Mouse (Mus musculus): Measurements from ENCODE around the gene Calm2. TPM values are rescaled to one million over a fixed set of nuclear protein-coding genes. Genes with fewer than 3 reads are reported as not detected.

The Calm2 gene
- polyA plus RNA-seq, 1 experiment = 2,002 TPM

GRCm38 (mm10) chr17:87445337-87445916 lies 1.3 kb downstream of the Calm2 start:
- peak in 1 of 2 experiments; percentile 38 for DNase-seq
- no peaks in the 10 kb centered on the region; the same call in 1 of the 2 replicates for H3K4me1 ChIP-seq (ENCODE audit: control insufficient read depth, insufficient read depth, low read length)
- WGBS = under 1% methylated on average over 13 of the region's 13 CpGs
- H3K4me3 ChIP-seq (replicated peaks; ENCODE audit: insufficient read depth, low read depth, low read length) = peak overlapping the region; percentile 71
- H3K27ac ChIP-seq (ENCODE audit: insufficient read depth, low read length) = no peak overlapping the region
- no peak for TF ChIP-seq CTCF (IDR thresholded peaks at IDR 0.05; ENCODE audit: borderline replicate concordance, insufficient read depth, low read depth, low read length)
- no peak for TF ChIP-seq POLR2A (IDR thresholded peaks at IDR 0.05; ENCODE audit: borderline replicate concordance, insufficient read depth, low read length)
- no peaks in the 10 kb centered on the region for H3K27me3 ChIP-seq (ENCODE audit: control insufficient read depth, insufficient read depth, low read length)

- no peak for TF ChIP-seq CTCF (IDR thresholded peaks at IDR 0.05; ENCODE audit: borderline replicate concordance, insufficient read depth, low read depth, low read length)
- DNase-seq = no peak
- Histone ChIP-seq H3K4me1 (ENCODE audit: control insufficient read depth, insufficient read depth, low read length) (peaks cover 2% of the 10 kb centered on the region; the same call in 1 of the 2 replicates), H3K27me3 (ENCODE audit: control insufficient read depth, insufficient read depth, low read length) (no peaks in the 10 kb centered on the region), H3K27ac (ENCODE audit: insufficient read depth, low read length) (no peak overlapping the region), H3K4me3 (replicated peaks; ENCODE audit: insufficient read depth, low read depth, low read length) (peak overlapping the region; percentile 71)
- 4% methylated on average over 4 of the region's 4 CpGs for WGBS
These were observed 2.0 kb downstream of the Calm2 start for GRCm38 (mm10) chr17:87444763-87445162.

GRCm38 (mm10) chr17:87441537-87441936 lies 5.2 kb downstream of the Calm2 start:
- WGBS = 11% methylated on average over 2 of the region's 2 CpGs
- TF ChIP-seq POLR2A (IDR thresholded peaks at IDR 0.05; ENCODE audit: borderline replicate concordance, insufficient read depth, low read length) (no peak), CTCF (IDR thresholded peaks at IDR 0.05; ENCODE audit: borderline replicate concordance, insufficient read depth, low read depth, low read length) (no peak)
- H3K27ac ChIP-seq (ENCODE audit: insufficient read depth, low read length) = no peak overlapping the region
- H3K4me1 ChIP-seq (ENCODE audit: control insufficient read depth, insufficient read depth, low read length) = peaks cover 12% of the 10 kb centered on the region; the same call in 1 of the 2 replicates
- DNase-seq = no peak
- H3K4me3 ChIP-seq (replicated peaks; ENCODE audit: insufficient read depth, low read depth, low read length) = peak overlapping the region; percentile 39
- H3K27me3 ChIP-seq (ENCODE audit: control insufficient read depth, insufficient read depth, low read length) = no peaks in the 10 kb centered on the region

- Histone ChIP-seq H3K27ac (ENCODE audit: insufficient read depth, low read length) (no peak overlapping the region), H3K27me3 (ENCODE audit: control insufficient read depth, insufficient read depth, low read length) (no peaks in the 10 kb centered on the region), H3K4me1 (ENCODE audit: control insufficient read depth, insufficient read depth, low read length) (peaks cover 13% of the 10 kb centered on the region; the same call in 1 of the 2 replicates), H3K4me3 (replicated peaks; ENCODE audit: insufficient read depth, low read depth, low read length) (no peak overlapping the region)
- no peak for DNase-seq
- TF ChIP-seq POLR2A (IDR thresholded peaks at IDR 0.05; ENCODE audit: borderline replicate concordance, insufficient read depth, low read length) = no peak
- no peak for TF ChIP-seq CTCF (IDR thresholded peaks at IDR 0.05; ENCODE audit: borderline replicate concordance, insufficient read depth, low read depth, low read length)
- WGBS = 47% methylated on average over 2 of the region's 2 CpGs
These were observed 7.3 kb downstream of the Calm2 start for GRCm38 (mm10) chr17:87439441-87439840.

DNA sequence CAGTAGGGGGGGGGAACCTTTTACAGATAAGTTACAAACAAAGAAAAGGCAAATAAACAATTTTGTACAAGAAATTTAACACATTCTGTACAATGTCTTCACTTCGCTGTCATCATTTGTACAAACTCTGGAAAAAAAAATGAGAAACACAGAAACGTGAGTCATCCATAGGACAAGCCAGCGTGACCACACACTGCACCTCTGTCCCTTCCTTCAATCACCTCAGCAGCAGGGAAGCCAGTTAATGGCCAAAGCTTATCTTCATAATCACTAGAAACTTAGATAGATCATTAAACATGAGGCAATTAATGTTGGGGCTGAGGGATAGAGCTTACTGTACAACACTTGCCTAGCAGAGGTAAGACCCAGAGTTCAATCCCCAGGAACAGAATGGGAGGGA lies 12.8 kb downstream of the Calm2 start:
- no peaks in the 10 kb centered on the region for H3K27me3 ChIP-seq (ENCODE audit: control insufficient read depth, insufficient read depth, low read length)
- H3K27ac ChIP-seq (ENCODE audit: insufficient read depth, low read length) = no peak overlapping the region
- WGBS = 78% methylated on average over 3 of the region's 3 CpGs
- TF ChIP-seq POLR2A (IDR thresholded peaks at IDR 0.05; ENCODE audit: borderline replicate concordance, insufficient read depth, low read length) (no peak), CTCF (IDR thresholded peaks at IDR 0.05; ENCODE audit: borderline replicate concordance, insufficient read depth, low read depth, low read length) (no peak)
- no peak overlapping the region for H3K4me3 ChIP-seq (replicated peaks; ENCODE audit: insufficient read depth, low read depth, low read length)
- DNase-seq = no peak
- H3K4me1 ChIP-seq (ENCODE audit: control insufficient read depth, insufficient read depth, low read length) = peaks cover 13% of the 10 kb centered on the region; the same call in 1 of the 2 replicates

DNA sequence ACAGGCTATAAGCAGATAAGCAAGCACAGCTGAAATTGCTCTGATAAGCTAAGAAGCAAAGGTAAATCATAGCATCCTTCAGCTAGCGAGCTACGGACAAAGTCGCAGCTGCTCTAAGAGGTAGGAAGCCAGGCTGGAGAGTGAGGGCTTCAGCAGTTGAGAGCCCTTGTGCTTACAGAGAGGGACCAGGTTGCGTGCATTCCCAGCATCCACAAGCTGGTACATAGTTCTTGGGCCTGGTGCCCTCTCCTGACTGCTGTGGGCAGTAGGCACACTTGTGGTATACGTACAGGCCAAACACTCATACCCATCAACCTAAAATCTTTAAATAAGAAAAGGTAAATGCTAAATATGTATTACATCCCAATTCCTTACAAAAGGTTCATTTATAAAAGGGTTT lies 14.0 kb downstream of the Calm2 start:
- no peak for TF ChIP-seq POLR2A (IDR thresholded peaks at IDR 0.05; ENCODE audit: borderline replicate concordance, insufficient read depth, low read length)
- no peak for TF ChIP-seq CTCF (IDR thresholded peaks at IDR 0.05; ENCODE audit: borderline replicate concordance, insufficient read depth, low read depth, low read length)
- no peak for DNase-seq
- H3K4me3 ChIP-seq (replicated peaks; ENCODE audit: insufficient read depth, low read depth, low read length) = no peak overlapping the region
- H3K4me1 ChIP-seq (ENCODE audit: control insufficient read depth, insufficient read depth, low read length) = peaks cover 8% of the 10 kb centered on the region; the same call in 1 of the 2 replicates
- 76% methylated on average over 5 of the region's 5 CpGs for WGBS
- H3K27me3 ChIP-seq (ENCODE audit: control insufficient read depth, insufficient read depth, low read length) = no peaks in the 10 kb centered on the region
- H3K27ac ChIP-seq (ENCODE audit: insufficient read depth, low read length) = no peak overlapping the region

GRCm38 (mm10) chr17:87432314-87432713 lies 14.4 kb downstream of the Calm2 start:
- Histone ChIP-seq H3K27ac (ENCODE audit: insufficient read depth, low read length) (no peak overlapping the region), H3K4me3 (replicated peaks; ENCODE audit: insufficient read depth, low read depth, low read length) (no peak overlapping the region), H3K27me3 (ENCODE audit: control insufficient read depth, insufficient read depth, low read length) (no peaks in the 10 kb centered on the region), H3K4me1 (ENCODE audit: control insufficient read depth, insufficient read depth, low read length) (peaks cover 4% of the 10 kb centered on the region; the same call in 1 of the 2 replicates)
- DNase-seq = no peak
- no peak for TF ChIP-seq CTCF (IDR thresholded peaks at IDR 0.05; ENCODE audit: borderline replicate concordance, insufficient read depth, low read depth, low read length)
- no peak for TF ChIP-seq POLR2A (IDR thresholded peaks at IDR 0.05; ENCODE audit: borderline replicate concordance, insufficient read depth, low read length)

- no peak overlapping the region for H3K27ac ChIP-seq (ENCODE audit: insufficient read depth, low read length)
- 78% methylated on average over 3 of the region's 3 CpGs for WGBS
- TF ChIP-seq POLR2A (IDR thresholded peaks at IDR 0.05; ENCODE audit: borderline replicate concordance, insufficient read depth, low read length) = no peak
These were observed 17.3 kb downstream of the Calm2 start for GRCm38 (mm10) chr17:87429431-87429830.

More at GRCm38 (mm10) chr17:87429431-87429830, 17.3 kb downstream of the Calm2 start:
- H3K27me3 ChIP-seq (ENCODE audit: control insufficient read depth, insufficient read depth, low read length) = no peaks in the 10 kb centered on the region
- DNase-seq = no peak
- H3K4me1 ChIP-seq (ENCODE audit: control insufficient read depth, insufficient read depth, low read length) = 0 out of 2 replicates have a peak, but pooled peaks cover 2% of the 10 kb centered on the region
- H3K4me3 ChIP-seq (replicated peaks; ENCODE audit: insufficient read depth, low read depth, low read length) = no peak overlapping the region

Data from cerebellum, adult 2 months (tissue).